Mouse (Mus musculus) cerebellum, adult 9-11 months (tissue): ENCODE measurements at regions not wholly inside any gene's neighbourhood (a gene's known extent, or its start where the extent isn't known, plus 50 kb on each side); places are given as distances from the start of the nearest gene placed in this dataset.
A peak's percentile ranks its signal among the peaks of the same experiment; 100 is the strongest.

Experiments used
- DNase-seq: peaks from one replicate; pipeline ENCODE4 v3.0.0; 2022

GRCm38 (mm10) chr4:124542696-124543095, 67.9 kb downstream of the 3100002H09Rik start:
- no peak for DNase-seq

- no peak for DNase-seq
These were observed 72.1 kb downstream of the 3100002H09Rik start for GRCm38 (mm10) chr4:124538471-124538870.

GRCm38 (mm10) chr4:124537681-124538080, 72.9 kb downstream of the 3100002H09Rik start:
- no peak for DNase-seq

- DNase-seq: no peak
These were observed 77.0 kb downstream of the 3100002H09Rik start for GRCm38 (mm10) chr4:124533614-124534013.

GRCm38 (mm10) chr4:124530596-124530995, 80.0 kb downstream of the 3100002H09Rik start:
- DNase-seq: no peak

- DNase-seq: no peak
These were observed 83.8 kb downstream of the 3100002H09Rik start for GRCm38 (mm10) chr4:124526822-124527221.

GRCm38 (mm10) chr4:124526362-124526761, 84.2 kb downstream of the 3100002H09Rik start:
- DNase-seq: no peak

GRCm38 (mm10) chr4:124520309-124520708, 90.3 kb downstream of the 3100002H09Rik start:
- DNase-seq: no peak

- DNase-seq: no peak
These were observed 98.8 kb downstream of the 3100002H09Rik start for GRCm38 (mm10) chr4:124511761-124512160.

GRCm38 (mm10) chr4:124510816-124511215, 99.8 kb downstream of the 3100002H09Rik start:
- DNase-seq: no peak

- peak; percentile 11 for DNase-seq
These were observed 100.9 kb downstream of the 3100002H09Rik start for GRCm38 (mm10) chr4:124509695-124510094.

- no peak for DNase-seq
These were observed 104.4 kb downstream of the 3100002H09Rik start for GRCm38 (mm10) chr4:124506083-124506647.

GRCm38 (mm10) chr4:124501785-124502184, 108.8 kb downstream of the 3100002H09Rik start:
- DNase-seq: no peak

GRCm38 (mm10) chr4:124498043-124498442, 112.6 kb downstream of the 3100002H09Rik start:
- DNase-seq: peak; percentile 2

GRCm38 (mm10) chr4:124485941-124486581, 124.5 kb downstream of the 3100002H09Rik start:
- DNase-seq: no peak

- DNase-seq: no peak
These were observed 125.7 kb downstream of the 3100002H09Rik start for GRCm38 (mm10) chr4:124484613-124485586.

GRCm38 (mm10) chr4:124477870-124478301, 132.7 kb downstream of the 3100002H09Rik start:
- DNase-seq: no peak

- no peak for DNase-seq
These were observed 133.2 kb downstream of the 3100002H09Rik start for GRCm38 (mm10) chr4:124477359-124477868.

- DNase-seq: no peak
These were observed 145.3 kb downstream of the 3100002H09Rik start for GRCm38 (mm10) chr4:124465229-124465820.

- DNase-seq: no peak
These were observed 154.9 kb downstream of the 3100002H09Rik start for GRCm38 (mm10) chr4:124455511-124456338.

GRCm38 (mm10) chr4:124451131-124451530, 159.5 kb downstream of the 3100002H09Rik start:
- DNase-seq: peak; percentile 9

GRCm38 (mm10) chr4:124446615-124447014, 164.0 kb downstream of the 3100002H09Rik start:
- DNase-seq: peak; percentile 8
